Mouse (Mus musculus): ENCODE data around the gene Uqcrh. TPM values are rescaled to one million over a fixed set of nuclear protein-coding genes. Genes with fewer than 3 reads are reported as not detected.
A peak's percentile ranks its signal among the peaks of the same experiment; 100 is the strongest.

Gene Uqcrh
- polyA plus RNA-seq, 1 experiment from 2014 or later, result 535 TPM

DNA sequence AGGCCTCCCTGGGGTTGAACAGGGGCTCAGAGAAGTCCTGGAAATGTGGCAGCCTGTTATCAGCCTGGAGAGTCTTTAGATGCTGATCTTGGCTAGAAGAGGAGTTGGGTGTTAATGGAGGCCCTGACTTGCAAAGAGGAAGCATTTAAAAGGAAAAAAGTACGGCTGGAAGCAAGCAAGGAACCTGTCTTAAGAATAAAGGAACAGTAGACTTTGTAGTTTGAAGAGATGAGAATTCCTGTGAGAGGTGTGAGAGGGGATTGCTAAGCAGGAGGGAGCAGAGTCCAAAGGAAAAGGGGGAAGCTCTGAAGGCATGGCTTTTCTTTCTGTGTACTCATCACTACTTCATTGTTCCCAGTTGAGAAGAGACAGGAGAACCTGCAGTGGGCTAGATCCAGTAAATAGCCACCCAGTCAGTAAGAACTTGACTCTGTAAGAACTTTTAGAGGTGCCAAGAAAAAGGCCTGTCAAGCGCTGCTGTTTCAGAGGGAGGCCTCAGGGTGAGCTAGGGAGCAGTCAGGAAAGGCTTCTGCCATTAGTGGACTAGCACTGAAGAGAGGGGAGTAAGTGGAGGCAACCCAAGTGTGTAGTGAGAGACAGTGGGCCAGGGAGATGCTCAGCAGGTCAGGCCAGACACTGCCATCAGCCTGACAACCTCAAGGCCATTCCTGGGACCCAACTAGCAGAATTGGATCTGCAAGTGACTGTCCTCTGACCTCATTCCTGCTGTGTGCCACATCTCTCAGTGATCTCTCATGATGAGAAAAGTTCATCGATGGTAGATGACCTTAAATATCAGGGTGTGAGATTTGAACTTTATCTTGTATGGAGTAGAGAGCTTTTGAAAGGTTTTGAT lies 2.6 kb upstream of the Uqcrh start:
- WGBS, result 71% methylated on average over 3 of the region's 3 CpGs
- peak overlapping the region; percentile 95 for H3K27ac ChIP-seq (replicated peaks)

GRCm38 (mm10) chr4:116076369-116077231 lies 1.7 kb upstream of the Uqcrh start:
- H3K4me2 ChIP-seq, result peak overlapping the region; percentile 89
- ATAC-seq (ENCODE audit: low FRiP score), result no peak; the same call in 1 of the 2 replicates
- 3% methylated on average over 37 of the region's 37 CpGs for WGBS
- peak overlapping the region; percentile 98 for H3K4me3 ChIP-seq (replicated peaks)
- peak overlapping the region; percentile 95 for H3K27ac ChIP-seq (replicated peaks)
- H3K27me3 ChIP-seq (replicated peaks), result no peaks in the 10 kb centered on the region
- no peaks in the 10 kb centered on the region for H3K9me3 ChIP-seq (replicated peaks)
- peaks cover 16% of the 10 kb centered on the region for H3K36me3 ChIP-seq
- peak overlapping the region; percentile 97 for H3K9ac ChIP-seq (replicated peaks)
- peaks cover 35% of the 10 kb centered on the region for H3K4me1 ChIP-seq

More for the DNA sequence above, 2.6 kb upstream of the Uqcrh start:
- Histone ChIP-seq H3K36me3 (peaks cover 23% of the 10 kb centered on the region), H3K4me2 (peak overlapping the region; percentile 89), H3K4me3 (replicated peaks) (peak overlapping the region; percentile 98), H3K4me1 (peaks cover 31% of the 10 kb centered on the region), H3K9me3 (replicated peaks) (no peaks in the 10 kb centered on the region), H3K27me3 (replicated peaks) (no peaks in the 10 kb centered on the region), H3K9ac (replicated peaks) (peak overlapping the region; percentile 97)
- no peak for ATAC-seq (ENCODE audit: low FRiP score)

GRCm38 (mm10) chr4:116075631-116076368 lies 929 bp upstream of the Uqcrh start:
- under 1% methylated on average over 75 of the region's 77 CpGs for WGBS
- Histone ChIP-seq H3K36me3 (peaks cover 8% of the 10 kb centered on the region), H3K4me2 (peak overlapping the region; percentile 89), H3K4me3 (replicated peaks) (peak overlapping the region; percentile 98), H3K9me3 (replicated peaks) (no peaks in the 10 kb centered on the region), H3K9ac (replicated peaks) (peak overlapping the region; percentile 97), H3K27ac (replicated peaks) (peak overlapping the region; percentile 95), H3K4me1 (peaks cover 35% of the 10 kb centered on the region), H3K27me3 (replicated peaks) (no peaks in the 10 kb centered on the region)
- peak; percentile 75 for ATAC-seq (ENCODE audit: low FRiP score)

- H3K4me2 ChIP-seq, result peak overlapping the region; percentile 89
- peak overlapping the region; percentile 95; the same call in 1 of the 2 replicates for H3K27ac ChIP-seq (replicated peaks)
- H3K36me3 ChIP-seq, result peaks cover 12% of the 10 kb centered on the region
- WGBS, result 2% methylated on average over 8 of the region's 8 CpGs
- H3K27me3 ChIP-seq (replicated peaks), result no peaks in the 10 kb centered on the region
- peak overlapping the region; percentile 97 for H3K9ac ChIP-seq (replicated peaks)
- no peak for ATAC-seq (ENCODE audit: low FRiP score)
- peaks cover 35% of the 10 kb centered on the region for H3K4me1 ChIP-seq
- no peaks in the 10 kb centered on the region for H3K9me3 ChIP-seq (replicated peaks)
- H3K4me3 ChIP-seq (replicated peaks), result peak overlapping the region; percentile 98
Measured at GRCm38 (mm10) chr4:116074145-116074675, 661 bp downstream of the Uqcrh start.

DNA sequence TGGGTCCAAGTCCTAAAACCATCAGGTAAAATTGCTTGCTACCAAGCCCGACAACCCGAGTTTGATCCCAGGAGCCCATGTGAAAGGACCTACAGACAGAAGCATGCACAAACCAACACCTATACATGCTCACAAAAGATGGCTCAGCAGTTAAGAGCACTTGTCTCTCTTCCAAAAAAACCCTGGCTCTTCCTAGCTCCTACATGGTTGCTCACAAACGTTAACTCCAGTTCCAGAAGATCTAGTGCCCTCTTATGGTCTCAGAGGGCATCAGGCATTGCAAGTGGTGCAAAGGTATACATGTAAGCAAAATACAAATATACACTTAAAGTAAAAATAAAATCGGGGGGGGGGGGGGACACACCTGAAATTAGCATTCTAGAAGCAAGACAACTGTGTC lies 1.7 kb downstream of the Uqcrh start:
- Histone ChIP-seq H3K9ac (replicated peaks) (no peak overlapping the region), H3K27me3 (replicated peaks) (no peaks in the 10 kb centered on the region), H3K36me3 (peaks cover 22% of the 10 kb centered on the region), H3K9me3 (replicated peaks) (no peaks in the 10 kb centered on the region), H3K4me1 (peaks cover 35% of the 10 kb centered on the region), H3K4me3 (replicated peaks) (no peak overlapping the region), H3K27ac (replicated peaks) (no peak overlapping the region), H3K4me2 (peak overlapping the region; percentile 89)
- WGBS, result 60% methylated on average over 4 of the region's 4 CpGs
- ATAC-seq (ENCODE audit: low FRiP score), result no peak

GRCm38 (mm10) chr4:116070116-116070515 lies 4.8 kb downstream of the Uqcrh start:
- Histone ChIP-seq H3K4me3 (replicated peaks) (no peak overlapping the region), H3K9ac (replicated peaks) (no peak overlapping the region), H3K4me2 (no peak overlapping the region), H3K9me3 (replicated peaks) (no peaks in the 10 kb centered on the region), H3K36me3 (peaks cover 41% of the 10 kb centered on the region), H3K27me3 (replicated peaks) (no peaks in the 10 kb centered on the region), H3K4me1 (peaks cover 21% of the 10 kb centered on the region), H3K27ac (replicated peaks) (no peak overlapping the region)
- no peak for ATAC-seq (ENCODE audit: low FRiP score)
- WGBS, result 91% methylated on average over 6 of the region's 6 CpGs

DNA sequence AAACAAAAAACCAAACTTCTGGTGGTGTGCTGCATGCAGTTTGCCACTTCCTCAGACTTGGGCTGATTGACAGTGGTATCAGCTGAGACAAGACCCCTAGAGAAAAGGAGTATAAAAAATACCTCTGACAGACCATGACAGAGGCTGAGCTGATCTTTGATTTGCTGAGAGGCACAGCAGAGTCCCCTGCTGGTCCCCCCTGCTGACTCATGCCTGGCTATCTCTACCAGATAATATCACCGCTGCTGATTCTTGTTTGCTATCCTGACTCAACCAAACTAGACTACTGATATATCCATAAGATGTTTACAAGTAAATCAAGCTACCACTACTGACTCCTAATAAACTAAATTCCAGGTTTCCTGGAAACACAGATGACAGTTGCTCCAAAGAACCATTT lies 11.0 kb downstream of the Uqcrh start:
- Histone ChIP-seq H3K36me3 (peaks cover 25% of the 10 kb centered on the region), H3K9me3 (replicated peaks) (no peaks in the 10 kb centered on the region), H3K4me2 (no peak overlapping the region), H3K9ac (replicated peaks) (no peak overlapping the region), H3K4me3 (replicated peaks) (no peak overlapping the region), H3K27me3 (replicated peaks) (no peaks in the 10 kb centered on the region), H3K4me1 (no peaks in the 10 kb centered on the region), H3K27ac (replicated peaks) (no peak overlapping the region)
- ATAC-seq (ENCODE audit: low FRiP score), result no peak
- WGBS, result 63% methylated on average over 1 of the region's 1 CpGs

- no peaks in the 10 kb centered on the region for H3K27me3 ChIP-seq (replicated peaks)
- WGBS, result 82% methylated on average over 5 of the region's 5 CpGs
- no peak for ATAC-seq (ENCODE audit: low FRiP score)
Measured at GRCm38 (mm10) chr4:116059012-116059726, 15.7 kb downstream of the Uqcrh start.

GRCm38 (mm10) chr4:116057559-116057958 lies 17.3 kb downstream of the Uqcrh start:
- Histone ChIP-seq H3K9ac (replicated peaks) (no peak overlapping the region), H3K4me2 (no peak overlapping the region), H3K4me3 (replicated peaks) (no peak overlapping the region), H3K9me3 (replicated peaks) (no peaks in the 10 kb centered on the region), H3K36me3 (no peaks in the 10 kb centered on the region), H3K4me1 (peaks cover 15% of the 10 kb centered on the region), H3K27me3 (replicated peaks) (no peaks in the 10 kb centered on the region), H3K27ac (replicated peaks) (no peak overlapping the region)
- 3% methylated on average over 1 of the region's 1 CpGs for WGBS
- ATAC-seq (ENCODE audit: low FRiP score), result no peak

More at GRCm38 (mm10) chr4:116059012-116059726, 15.7 kb downstream of the Uqcrh start:
- Histone ChIP-seq H3K9me3 (replicated peaks) (no peaks in the 10 kb centered on the region), H3K4me2 (no peak overlapping the region), H3K4me1 (peaks cover 6% of the 10 kb centered on the region), H3K36me3 (no peaks in the 10 kb centered on the region), H3K27ac (replicated peaks) (no peak overlapping the region), H3K9ac (replicated peaks) (no peak overlapping the region), H3K4me3 (replicated peaks) (no peak overlapping the region)

DNA sequence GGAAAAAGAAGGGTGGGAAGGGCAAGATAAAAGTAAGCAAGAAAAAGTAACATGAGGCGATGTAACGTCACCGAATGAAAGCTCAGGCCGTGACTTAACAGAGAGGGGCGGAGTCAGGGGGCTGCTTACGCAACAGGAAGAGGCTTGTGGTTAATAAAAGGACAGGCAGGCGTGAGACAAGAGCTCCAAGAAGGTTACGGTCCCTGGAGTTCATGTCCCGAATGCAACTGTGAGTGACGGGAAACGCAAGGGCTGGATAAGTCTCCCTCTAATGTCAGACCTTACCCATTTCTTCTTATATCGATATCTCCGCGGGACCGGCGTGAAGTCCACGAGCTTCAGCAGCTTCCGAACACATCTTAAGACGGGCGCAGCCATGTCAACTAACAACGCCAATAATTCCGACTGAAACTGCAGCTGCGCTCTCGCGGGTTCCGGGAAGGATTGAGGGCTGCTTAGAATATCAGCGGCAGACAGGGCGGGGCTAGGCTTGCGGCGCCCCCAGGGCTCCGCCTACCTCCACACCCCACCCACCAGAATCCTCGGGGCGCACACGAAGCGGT lies 21.4 kb downstream of the Uqcrh start, which contains the start of gene Nsun4:
TSS of gene Nsun4 (minus strand) at position 478 of the 563 bp plus-strand sequence.
- H3K4me1 ChIP-seq, result peaks cover 18% of the 10 kb centered on the region
- H3K27ac ChIP-seq (replicated peaks), result peak within 1 kb of the TSS; percentile 92
- no peaks in the 10 kb centered on the region for H3K27me3 ChIP-seq (replicated peaks)
- H3K4me2 ChIP-seq, result peak within 1 kb of the TSS; percentile 81
- peak; percentile 94 for ATAC-seq (ENCODE audit: low FRiP score)
- H3K4me3 ChIP-seq (replicated peaks), result peak within 1 kb of the TSS; percentile 64
- no peaks in the 10 kb centered on the region for H3K36me3 ChIP-seq
- peak within 1 kb of the TSS; percentile 57 for H3K9ac ChIP-seq (replicated peaks)
- WGBS, result under 1% methylated on average over 35 of the region's 35 CpGs
- no peaks in the 10 kb centered on the region for H3K9me3 ChIP-seq (replicated peaks)
